ENCODE assay signal across 8 mouse cellular contexts in genomic region chr7:143649034-143649768, GRCm38 (mm10). TPM values are rescaled to one million over a fixed set of nuclear protein-coding genes. Genes with fewer than 3 reads are reported as not detected.
DNase-seq lines count a peak whose midpoint lies in the region; ATAC-seq and TF ChIP-seq lines count a peak whose summit lies in the region.

Gene Tnfrsf22, minus strand, starts transcription at chr7:143649661.

- peak; percentile 84 for DNase-seq in ES-CJ7 (ENCODE audit: low read depth, low spot score)
- DNase-seq in cerebellum, adult 11 months: peak; percentile 7
- DNase-seq in heart, postnatal 10 days: peak; percentile 81 to 86
- peak; percentile 88 to 93 for DNase-seq in kidney, postnatal 4 days
- peak; percentile 85 for DNase-seq in stomach, postnatal 0 days (ENCODE audit: low spot score)

- H3K4me3 ChIP-seq in forebrain, embryonic 13.5 days: peak within 1 kb of the TSS; percentile 71
- peak within 1 kb of the TSS; percentile 55 for H3K4me3 ChIP-seq in liver, embryonic 16.5 days (ENCODE audit: low read depth, low read length)
- H3K4me3 ChIP-seq in neural tube, embryonic 12.5 days: peak within 1 kb of the TSS; percentile 69
- peak within 1 kb of the TSS; percentile 55 for H3K4me3 ChIP-seq in stomach, postnatal 0 days (ENCODE audit: low read depth, low read length)

- TF ChIP-seq CTCF in stomach, postnatal 0 days (IDR thresholded peaks at IDR 0.05; ENCODE audit: low read depth): 0 out of 2 replicates have a peak, but pooled peaks have one; percentile 21

- WGBS in forebrain, embryonic 13.5 days: 2% methylated on average over 39 of the region's 39 CpGs
- 3% methylated on average over 39 of the region's 39 CpGs for WGBS in liver, embryonic 16.5 days (ENCODE audit: insufficient replicate concordance)
- 4% methylated on average over 39 of the region's 39 CpGs for WGBS in neural tube, embryonic 12.5 days
- 3% methylated on average over 39 of the region's 39 CpGs for WGBS in stomach, postnatal 0 days

- H3K27me3 ChIP-seq in forebrain, embryonic 13.5 days: no peaks in the 10 kb centered on the region
- no peaks in the 10 kb centered on the region for H3K27me3 ChIP-seq in liver, embryonic 16.5 days (ENCODE audit: control insufficient read depth, insufficient read depth, low read depth, low read length)
- H3K27me3 ChIP-seq in neural tube, embryonic 12.5 days (replicated peaks): no peaks in the 10 kb centered on the region
- no peaks in the 10 kb centered on the region for H3K27me3 ChIP-seq in stomach, postnatal 0 days (ENCODE audit: control insufficient read depth, insufficient read depth, low read length)

- H3K9me3 ChIP-seq in forebrain, embryonic 13.5 days (replicated peaks): peaks cover 5% of the 10 kb centered on the region; the same call in 1 of the 2 replicates
- no peaks in the 10 kb centered on the region for H3K9me3 ChIP-seq in liver, embryonic 16.5 days (replicated peaks; ENCODE audit: control insufficient read depth, low read length)
- peaks cover 13% of the 10 kb centered on the region for H3K9me3 ChIP-seq in neural tube, embryonic 12.5 days
- no peaks in the 10 kb centered on the region for H3K9me3 ChIP-seq in stomach, postnatal 0 days (ENCODE audit: control insufficient read depth, low read length)

- no peak within 1 kb of the TSS for H3K27ac ChIP-seq in forebrain, embryonic 13.5 days
- no peak within 1 kb of the TSS for H3K27ac ChIP-seq in liver, embryonic 16.5 days (ENCODE audit: low read length)
- no peak within 1 kb of the TSS for H3K27ac ChIP-seq in neural tube, embryonic 12.5 days
- H3K27ac ChIP-seq in stomach, postnatal 0 days (replicated peaks): no peak within 1 kb of the TSS

- TF ChIP-seq EP300 in stomach, postnatal 0 days (optimal IDR thresholded peaks at IDR 0.05): no peak

- H3K36me3 ChIP-seq in forebrain, embryonic 13.5 days (ENCODE audit: poor library complexity, severe bottlenecking): no peaks in the 10 kb centered on the region
- H3K36me3 ChIP-seq in liver, embryonic 16.5 days (ENCODE audit: control insufficient read depth, insufficient read depth): no peaks in the 10 kb centered on the region
- H3K36me3 ChIP-seq in neural tube, embryonic 12.5 days: no peaks in the 10 kb centered on the region
- H3K36me3 ChIP-seq in stomach, postnatal 0 days (ENCODE audit: control insufficient read depth, insufficient read depth, low read length): no peaks in the 10 kb centered on the region

- peak; percentile 99 for ATAC-seq in forebrain, embryonic 13.5 days
- ATAC-seq in liver, embryonic 16.5 days (ENCODE audit: low read depth): peak; percentile 78
- peak; percentile 94 for ATAC-seq in neural tube, embryonic 12.5 days (ENCODE audit: low FRiP score, low read depth)
- peak; percentile 94 for ATAC-seq in stomach, postnatal 0 days (ENCODE audit: low FRiP score, low TSS enrichment)

- no peaks in the 10 kb centered on the region for H3K4me1 ChIP-seq in forebrain, embryonic 13.5 days
- H3K4me1 ChIP-seq in liver, embryonic 16.5 days (ENCODE audit: control insufficient read depth, low read depth, low read length): no peaks in the 10 kb centered on the region
- no peaks in the 10 kb centered on the region for H3K4me1 ChIP-seq in neural tube, embryonic 12.5 days
- no peaks in the 10 kb centered on the region for H3K4me1 ChIP-seq in stomach, postnatal 0 days (replicated peaks; ENCODE audit: control insufficient read depth, insufficient read depth)

- peak within 1 kb of the TSS; percentile 79 for H3K9ac ChIP-seq in forebrain, embryonic 13.5 days
- no peak within 1 kb of the TSS for H3K9ac ChIP-seq in liver, embryonic 16.5 days (ENCODE audit: low read depth, low read length)
- peak within 1 kb of the TSS; percentile 64 for H3K9ac ChIP-seq in neural tube, embryonic 12.5 days
- peak within 1 kb of the TSS; percentile 64 for H3K9ac ChIP-seq in stomach, postnatal 0 days (ENCODE audit: low read length)

- intact Hi-C loops in heart, postnatal 10 days (cut with DNase I): no loop called here

- H3K4me2 ChIP-seq in forebrain, embryonic 13.5 days: peak within 1 kb of the TSS; percentile 87
- H3K4me2 ChIP-seq in liver, embryonic 16.5 days (ENCODE audit: low read depth, low read length): peak within 1 kb of the TSS; percentile 82
- H3K4me2 ChIP-seq in neural tube, embryonic 12.5 days (replicated peaks): peak within 1 kb of the TSS; percentile 83
- H3K4me2 ChIP-seq in stomach, postnatal 0 days (replicated peaks; ENCODE audit: low read depth): peak within 1 kb of the TSS; percentile 88

RNA-seq across cellular contexts. Expression of gene Tnfrsf22, which starts in this region (rescaled TPM):
- 5.3 and 5.5 TPM in 2 replicates for polyA plus RNA-seq in forebrain, embryonic 13.5 days (2015; fragmentation: Nextera tagmentation; extraction: Ambion mirVana)
- total RNA-seq in heart, postnatal 10 days (2021): 1 to 10 TPM; 2.5 to 3.2 TPM
- polyA plus RNA-seq in liver, embryonic 16.5 days (2015; fragmentation: Nextera tagmentation; extraction: Ambion mirVana): 0.42 and 0.53 TPM in 2 replicates
- polyA plus RNA-seq in neural tube, embryonic 12.5 days (2016; fragmentation: Nextera tagmentation; extraction: Ambion mirVana): 6.6 and 6.7 TPM in 2 replicates
- 3.9 and 4.7 TPM in 2 replicates for polyA plus RNA-seq in stomach, postnatal 0 days (2015; fragmentation: Nextera tagmentation; extraction: Ambion mirVana)

Comparison
In these comparisons a context has a peak if more than half of its experiments do, and no peak if none do; other contexts are left out.
1. Peak in ATAC-seq, H3K4me3 ChIP-seq and H3K4me2 ChIP-seq in liver, embryonic 16.5 days; RNA of the gene not detected or under 1 TPM.
2. DNase-seq: peak in every context shown above with its lines; median percentile 90 in kidney, postnatal 4 days; 85 in stomach, postnatal 0 days; 84 in ES-CJ7; 84 in heart, postnatal 10 days; 7 in cerebellum, adult 11 months.